Mouse (Mus musculus) hindbrain, postnatal 0 days (tissue): ENCODE measurements around the gene Wwox. TPM values are rescaled to one million over a fixed set of nuclear protein-coding genes. Genes with fewer than 3 reads are reported as not detected.

ENCODE experiments used
- ATAC-seq: fragments of 200-750 bp; cut with Nextera tagmentation; 2 replicates; pipeline ENCODE4 v1.8.0; 2017; ENCODE audit warnings: mild to moderate bottlenecking, moderate TSS enrichment, moderate library complexity
- DNase-seq: peaks from one replicate; pipeline ENCODE4 v3.0.0-alpha.2; 2015; ENCODE audit warnings: low spot score
- H3K27ac ChIP-seq: fragments of 300-500 bp; sonication (generic); 2 replicates; pipeline ENCODE4 v1.5.1; 2014; ENCODE audit warnings: mild to moderate bottlenecking
- H3K27me3 ChIP-seq: fragments of 300-500 bp; sonication (generic); 2 replicates; pipeline ENCODE4 v1.6.1; 2014; ENCODE audit warnings: low read length, mixed read lengths; ENCODE audit not compliant: insufficient read depth
- H3K36me3 ChIP-seq: fragments of 300-500 bp; sonication (generic); 2 replicates; pipeline ENCODE4 v1.6.1; 2014; ENCODE audit warnings: low read length, mixed read lengths; ENCODE audit not compliant: insufficient read depth
- H3K4me1 ChIP-seq: fragments of 300-500 bp; sonication (generic); 2 replicates; pipeline ENCODE4 v1.6.1; 2014; ENCODE audit warnings: antibody characterized with exemption, low read length, mixed read lengths; ENCODE audit not compliant: insufficient read depth
- H3K4me2 ChIP-seq: fragments of 300-500 bp; sonication (generic); 2 replicates; pipeline ENCODE4 v1.6.1; 2014; ENCODE audit warnings: low read depth, mild to moderate bottlenecking, low read length, moderate library complexity, mixed read lengths
- H3K4me3 ChIP-seq: fragments of 300-500 bp; sonication (generic); 2 replicates; pipeline ENCODE4 v1.5.1; 2014; ENCODE audit warnings: low read length
- H3K9ac ChIP-seq: fragments of 300-500 bp; sonication (generic); replicated peaks from 2 replicates; pipeline ENCODE4 v1.6.1; 2014; ENCODE audit warnings: mild to moderate bottlenecking, low read length, moderate library complexity, mixed read lengths
- H3K9me3 ChIP-seq: fragments of 300-500 bp; sonication (generic); 2 replicates; pipeline ENCODE4 v1.6.1; 2016; ENCODE audit warnings: low read length, mixed read lengths
- CTCF ChIP-seq: IDR thresholded peaks from 2 replicates; pipeline ENCODE4 v1.5.1; 2016; ENCODE audit warnings: antibody characterized with exemption, control low read depth, low read depth
- WGBS: fragments of 180-500 bp; shearing (Covaris S2); extraction: QIAGEN DNeasy Blood & Tissue Kit; methylation state at CpG from one replicate; pipeline ENCODE4 v1.1.7; 2014; 5-methylcytosine and 5-hydroxymethylcytosine counted together
- polyA plus RNA-seq: library from polyadenylated mRNA; unstranded; fragments of >200 nt; fragmentation: Nextera tagmentation; extraction: Ambion mirVana; gene quantifications from 2 replicates; pipeline ENCODE4 v1.2.1, GENCODE M21; 2015
- total RNA-seq: library from RNA; depleted of rRNA; stranded (reverse); fragments of >200 nt; gene quantifications from 2 replicates; pipeline ENCODE4 v1.2.3, GENCODE M21; 2014

Gene Wwox
- total and polyA plus RNA-seq, 2 experiments from 2014 or later, result 17.1 to 19.8 TPM

DNA sequence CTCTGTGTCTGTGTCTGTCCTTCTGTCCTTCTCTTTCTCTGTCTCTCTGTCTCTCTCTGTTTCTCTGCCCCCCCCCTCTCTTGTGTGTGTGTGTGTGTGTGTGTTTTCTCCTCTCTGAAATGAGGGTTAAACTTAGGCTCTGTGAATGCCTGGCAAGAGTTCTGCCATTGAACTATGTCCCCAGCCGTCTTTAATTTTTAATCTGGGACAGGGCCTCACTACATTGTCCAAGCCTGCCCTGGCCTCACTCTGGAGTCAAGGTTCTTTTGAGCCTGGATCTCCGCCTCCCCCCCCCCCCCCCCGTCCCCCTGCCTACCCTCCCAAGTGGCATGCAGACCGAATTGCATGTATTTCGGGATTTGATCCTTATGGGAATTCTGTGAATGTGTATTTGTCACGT lies 124.6 kb downstream of the Wwox start:
- H3K4me1 ChIP-seq, result no peaks in the 10 kb centered on the region
- no peak for DNase-seq
- no peak overlapping the region for H3K4me3 ChIP-seq
- no peaks in the 10 kb centered on the region for H3K9me3 ChIP-seq
- no peak for TF ChIP-seq CTCF
- no peaks in the 10 kb centered on the region for H3K36me3 ChIP-seq
- H3K9ac ChIP-seq, result no peak overlapping the region
- H3K27ac ChIP-seq, result no peak overlapping the region
- ATAC-seq, result no peak
- H3K4me2 ChIP-seq, result no peak overlapping the region
- H3K27me3 ChIP-seq, result no peaks in the 10 kb centered on the region
- 54% methylated on average over 5 of the region's 6 CpGs for WGBS

GRCm38 (mm10) chr8:114568531-114569166 lies 129.2 kb downstream of the Wwox start:
- no peak for TF ChIP-seq CTCF
- Histone ChIP-seq H3K9ac (no peak overlapping the region), H3K36me3 (no peaks in the 10 kb centered on the region), H3K4me2 (no peak overlapping the region), H3K9me3 (no peaks in the 10 kb centered on the region), H3K27me3 (no peaks in the 10 kb centered on the region), H3K4me1 (no peaks in the 10 kb centered on the region), H3K4me3 (no peak overlapping the region), H3K27ac (no peak overlapping the region)
- DNase-seq (no peak), ATAC-seq (no peak)
- 91% methylated on average over 16 of the region's 16 CpGs for WGBS

DNA sequence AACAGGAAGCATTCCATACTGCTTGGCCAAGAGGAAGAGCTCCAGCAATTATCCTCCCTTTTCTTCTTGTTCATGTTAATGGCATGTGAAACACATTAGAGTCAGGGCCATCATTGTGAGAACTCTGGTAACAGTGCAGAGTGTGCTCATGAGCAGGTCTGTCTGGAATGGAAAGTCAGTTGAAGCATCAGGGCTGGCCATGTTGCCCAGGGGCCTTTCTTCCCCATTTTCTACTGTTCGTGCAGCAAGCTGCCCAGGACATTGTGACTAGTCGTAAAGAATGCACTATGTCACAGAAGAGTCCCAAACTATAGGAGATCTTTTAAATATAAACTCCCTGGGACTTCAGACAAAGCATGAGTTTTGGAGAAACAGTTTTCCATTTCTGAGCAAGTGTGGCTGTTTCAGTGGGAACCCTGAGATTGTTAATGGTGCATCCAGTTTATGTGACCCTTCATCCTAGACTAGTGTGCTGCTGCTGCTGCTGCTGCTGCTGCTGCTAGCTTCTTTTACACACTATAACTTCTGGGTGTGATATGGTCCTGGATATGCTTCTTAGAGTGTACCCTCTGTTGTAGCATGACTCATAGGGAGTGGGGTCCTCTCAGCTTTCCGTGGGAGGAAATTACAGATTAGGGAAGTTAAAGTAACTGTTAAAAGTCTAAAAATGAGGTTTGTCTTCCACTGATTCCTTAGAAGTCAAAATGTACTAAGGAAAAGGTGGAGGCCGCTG lies 133.7 kb downstream of the Wwox start:
- no peak for TF ChIP-seq CTCF
- no peaks in the 10 kb centered on the region for H3K4me1 ChIP-seq
- 83% methylated on average over 4 of the region's 4 CpGs for WGBS
- H3K9ac ChIP-seq, result no peak overlapping the region
- no peak overlapping the region for H3K27ac ChIP-seq
- ATAC-seq (no peak), DNase-seq (no peak)
- no peaks in the 10 kb centered on the region for H3K27me3 ChIP-seq
- no peak overlapping the region for H3K4me2 ChIP-seq
- no peaks in the 10 kb centered on the region for H3K36me3 ChIP-seq
- no peak overlapping the region for H3K4me3 ChIP-seq
- no peaks in the 10 kb centered on the region for H3K9me3 ChIP-seq

DNA sequence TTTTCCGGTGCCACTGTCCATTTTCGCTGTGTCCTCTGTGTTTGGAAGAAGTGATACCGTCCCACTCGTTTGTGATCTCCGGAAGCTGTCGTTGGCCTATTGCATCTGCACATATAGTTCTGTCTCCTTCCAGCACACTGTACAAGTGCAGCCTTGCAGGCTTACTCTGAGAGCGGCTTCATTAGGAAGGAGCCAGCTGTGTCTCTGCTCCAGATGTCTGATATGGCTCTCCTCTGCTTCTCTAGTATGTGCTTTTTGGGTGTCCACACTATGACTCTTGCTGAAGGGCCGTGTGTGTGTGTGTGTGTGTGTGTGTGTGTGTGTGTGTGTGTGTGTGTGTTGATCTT lies 134.3 kb downstream of the Wwox start:
- no peak overlapping the region for H3K4me2 ChIP-seq
- no peak overlapping the region for H3K4me3 ChIP-seq
- WGBS, result 87% methylated on average over 8 of the region's 8 CpGs
- no peak overlapping the region for H3K27ac ChIP-seq
- no peak for TF ChIP-seq CTCF
- H3K9ac ChIP-seq, result no peak overlapping the region
- no peaks in the 10 kb centered on the region for H3K9me3 ChIP-seq
- DNase-seq, result no peak
- no peaks in the 10 kb centered on the region for H3K4me1 ChIP-seq
- no peak for ATAC-seq
- H3K36me3 ChIP-seq, result no peaks in the 10 kb centered on the region
- H3K27me3 ChIP-seq, result no peaks in the 10 kb centered on the region

DNA sequence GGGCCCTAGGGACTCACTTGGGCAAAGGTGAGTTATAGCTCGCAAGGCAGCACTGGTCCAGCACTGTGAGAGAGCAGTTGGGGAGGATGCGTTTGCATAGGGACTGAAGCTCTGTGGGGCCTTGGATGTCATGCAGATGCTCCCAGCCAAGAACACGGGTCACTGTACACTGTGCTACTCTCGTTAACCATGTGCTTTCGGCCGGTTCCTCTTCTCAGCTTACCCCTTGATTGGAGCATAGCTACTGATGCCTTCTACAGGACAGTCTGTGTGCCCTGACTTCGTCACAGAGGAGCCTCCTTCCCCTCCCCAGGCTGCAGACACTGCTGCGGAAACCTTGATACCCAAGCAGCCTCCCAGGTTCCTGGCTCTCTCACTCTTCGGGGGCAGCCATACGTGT lies 139.8 kb downstream of the Wwox start:
- WGBS, result 89% methylated on average over 10 of the region's 10 CpGs
- Histone ChIP-seq H3K4me2 (no peak overlapping the region), H3K27me3 (no peaks in the 10 kb centered on the region)

GRCm38 (mm10) chr8:114580684-114581083 lies 141.2 kb downstream of the Wwox start:
- DNase-seq (no peak), ATAC-seq (no peak)
- 57% methylated on average over 1 of the region's 1 CpGs for WGBS
- Histone ChIP-seq H3K4me2 (no peak overlapping the region), H3K27me3 (no peaks in the 10 kb centered on the region), H3K27ac (no peak overlapping the region), H3K36me3 (no peaks in the 10 kb centered on the region), H3K4me1 (no peaks in the 10 kb centered on the region), H3K9me3 (no peaks in the 10 kb centered on the region), H3K4me3 (no peak overlapping the region), H3K9ac (no peak overlapping the region)
- no peak for TF ChIP-seq CTCF

More for the DNA sequence above, 139.8 kb downstream of the Wwox start:
- ATAC-seq, result no peak
- no peak for TF ChIP-seq CTCF
- no peak overlapping the region for H3K27ac ChIP-seq
- H3K4me3 ChIP-seq, result no peak overlapping the region
- no peak overlapping the region for H3K9ac ChIP-seq
- no peaks in the 10 kb centered on the region for H3K4me1 ChIP-seq
- no peaks in the 10 kb centered on the region for H3K9me3 ChIP-seq
- no peak for DNase-seq
- H3K36me3 ChIP-seq, result no peaks in the 10 kb centered on the region

DNA sequence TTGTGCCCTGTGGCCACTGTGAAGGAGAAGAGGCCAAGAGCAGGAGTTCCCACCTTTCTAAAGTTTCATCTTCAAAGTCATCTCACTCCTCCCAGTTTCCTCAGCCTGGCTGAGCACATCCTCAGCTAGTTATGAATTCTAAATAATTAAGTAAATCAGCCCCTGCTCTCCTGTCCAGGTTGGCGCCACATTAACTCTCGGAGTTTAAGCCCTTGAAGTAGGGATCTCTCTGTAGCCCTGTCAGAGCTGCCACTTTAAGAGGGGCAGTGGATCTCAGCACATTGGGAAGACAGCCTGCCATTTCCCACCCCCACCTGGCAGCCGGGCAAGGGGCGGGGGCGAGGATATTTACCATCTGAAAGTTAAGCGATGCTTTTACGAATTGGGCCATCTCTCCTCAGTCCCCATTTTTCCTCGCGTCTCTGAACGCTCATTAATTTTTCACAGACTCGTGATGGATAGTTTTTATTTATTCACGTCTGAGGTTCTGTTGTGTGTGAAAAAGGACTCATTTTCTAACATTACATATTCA lies 150.9 kb downstream of the Wwox start:
- no peak for ATAC-seq
- Histone ChIP-seq H3K9me3 (no peaks in the 10 kb centered on the region), H3K4me1 (peaks cover 11% of the 10 kb centered on the region), H3K4me3 (no peak overlapping the region), H3K4me2 (no peak overlapping the region), H3K27me3 (peaks cover 16% of the 10 kb centered on the region; the same call in 1 of the 2 replicates), H3K36me3 (no peaks in the 10 kb centered on the region), H3K9ac (no peak overlapping the region), H3K27ac (no peak overlapping the region)
- DNase-seq, result no peak
- 42% methylated on average over 12 of the region's 12 CpGs for WGBS
- no peak for TF ChIP-seq CTCF
